Mouse (Mus musculus): Measurements from ENCODE around the gene Hcfc1. TPM values are rescaled to one million over a fixed set of nuclear protein-coding genes. Genes with fewer than 3 reads are reported as not detected.

The Hcfc1 gene
- total RNA-seq (2018; cell fraction: chromatin; rRNA removed), result 10 to 100 TPM; 29.4 to 85.4 (median 61.6) TPM
- total RNA-seq (2018; cell fraction: cytosol; rRNA removed), result 10 to 100 TPM; 38.3 to 66.9 (median 54.4) TPM
- total RNA-seq (2018; cell fraction: nucleus; rRNA removed), result 100 to 1,000 TPM in 2 of 26 experiments, 10 to 100 TPM in 24; 43.1 to 120 (median 68.0) TPM
- polyA plus RNA-seq (2018), result 43.0 to 62.9 TPM (median 54.1 TPM) in 3 replicates

DNA sequence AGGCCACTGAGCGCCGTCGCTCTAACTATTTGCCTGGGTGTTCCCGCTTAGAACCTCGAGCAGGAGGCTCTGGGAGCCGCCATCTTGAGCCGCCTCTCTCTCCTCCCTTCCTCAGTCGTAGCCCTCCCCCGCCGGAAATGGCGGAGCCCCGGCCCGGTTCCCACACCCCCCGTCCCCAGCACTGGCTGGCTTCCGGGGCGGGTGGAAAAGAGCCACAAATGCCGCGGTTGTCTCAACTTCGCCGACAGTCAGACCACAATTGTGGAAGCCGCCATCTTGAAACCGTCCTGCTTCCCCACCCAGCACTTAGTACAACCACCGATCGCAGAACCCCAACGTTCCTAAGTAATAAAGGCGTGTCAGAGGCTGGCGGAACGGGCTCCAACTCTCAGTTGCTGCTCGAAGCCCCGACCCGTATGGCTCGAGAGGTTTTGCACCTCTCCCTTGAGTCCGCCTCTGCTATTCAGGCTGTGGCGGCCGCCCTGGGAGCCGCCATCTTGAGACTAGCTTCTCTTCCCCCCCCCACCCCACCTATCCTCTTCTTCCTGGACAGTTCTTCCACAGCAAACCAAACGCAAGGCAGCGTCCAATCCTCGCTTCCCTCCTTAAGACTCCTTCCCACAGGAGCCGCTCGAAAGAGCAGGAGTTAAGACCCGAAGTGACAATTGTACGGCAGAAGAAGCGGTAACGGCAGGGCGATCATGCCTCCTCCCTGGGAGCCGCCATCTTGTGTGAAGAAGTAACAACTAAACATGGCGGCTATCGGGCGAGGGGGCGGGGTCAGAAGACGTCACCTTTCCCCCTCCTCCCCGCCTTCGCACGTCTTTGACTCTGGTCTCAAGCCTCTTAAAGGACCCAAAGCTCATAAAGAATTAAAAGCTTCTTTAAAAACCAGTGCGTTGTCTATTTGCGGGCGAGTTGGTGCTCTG lies at the start of gene Hcfc1:
Gene Hcfc1, minus strand, starts transcription at position 110 of the 929 bp plus-strand sequence.
- H3K27ac ChIP-seq, result peak within 1 kb of the TSS; percentile 95
- WGBS (ENCODE audit: missing documents), result 22% methylated on average over 43 of the region's 58 CpGs
- no peaks in the 10 kb centered on the region for H3K36me3 ChIP-seq (ENCODE audit: inconsistent target)
- peaks cover 45% of the 10 kb centered on the region for H3K79me2 ChIP-seq (ENCODE audit: inconsistent target)
- peak within 1 kb of the TSS; percentile 67 for H3K4me3 ChIP-seq (ENCODE audit: inconsistent target)

DNA sequence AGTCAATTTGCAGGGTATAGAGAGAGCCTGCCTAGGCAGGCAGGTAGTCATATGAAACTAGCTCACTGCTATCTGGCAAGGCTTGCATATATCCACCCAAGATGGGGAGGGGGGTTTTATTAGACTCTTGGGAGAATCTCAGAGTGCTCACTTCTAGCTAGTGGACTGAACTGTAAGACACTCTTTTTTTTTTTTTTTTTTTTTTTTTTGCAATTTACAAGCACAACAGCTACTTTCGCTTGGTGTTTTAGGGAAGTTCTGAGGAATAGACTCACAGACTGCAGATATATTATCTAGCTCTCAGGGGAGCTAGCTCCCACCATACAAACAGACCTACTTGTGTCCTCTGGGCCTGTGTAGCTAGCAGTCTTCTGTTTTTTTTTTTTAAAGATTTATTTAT lies 48.4 kb upstream of the Hcfc1 start:
- WGBS (ENCODE audit: missing documents), result no CpG with 5 or more reads among the region's 1 CpGs
- H3K4me3 ChIP-seq (ENCODE audit: inconsistent target), result no peak overlapping the region
- H3K36me3 ChIP-seq (ENCODE audit: inconsistent target), result no peaks in the 10 kb centered on the region
- H3K27ac ChIP-seq, result no peak overlapping the region
- no peaks in the 10 kb centered on the region for H3K79me2 ChIP-seq (ENCODE audit: inconsistent target)

DNA sequence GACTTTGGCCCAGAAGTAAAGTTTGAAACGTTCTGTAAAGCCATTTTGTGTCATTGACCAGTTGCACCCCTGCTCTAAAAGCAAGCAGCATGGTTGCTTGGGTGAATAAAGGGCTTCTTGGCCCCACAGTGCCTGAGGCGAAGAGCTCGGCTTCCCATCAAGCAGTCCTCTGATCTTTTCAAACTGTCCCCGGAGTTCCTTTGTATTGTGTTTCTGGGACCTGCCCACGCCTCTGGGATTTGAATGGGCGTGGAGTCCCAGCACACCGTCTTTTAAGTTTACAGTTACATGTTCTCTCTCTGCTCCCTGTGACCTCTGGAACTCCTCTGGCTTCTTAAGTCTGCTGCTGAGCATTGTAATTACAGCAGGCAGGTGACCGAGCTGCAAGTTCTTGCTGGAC lies 41.9 kb upstream of the Hcfc1 start:
- WGBS (ENCODE audit: missing documents), result 84% methylated on average over 8 of the region's 8 CpGs
- Histone ChIP-seq H3K27ac (no peak overlapping the region), H3K4me3 (ENCODE audit: inconsistent target) (no peak overlapping the region), H3K36me3 (ENCODE audit: inconsistent target) (no peaks in the 10 kb centered on the region), H3K79me2 (ENCODE audit: inconsistent target) (no peaks in the 10 kb centered on the region)

DNA sequence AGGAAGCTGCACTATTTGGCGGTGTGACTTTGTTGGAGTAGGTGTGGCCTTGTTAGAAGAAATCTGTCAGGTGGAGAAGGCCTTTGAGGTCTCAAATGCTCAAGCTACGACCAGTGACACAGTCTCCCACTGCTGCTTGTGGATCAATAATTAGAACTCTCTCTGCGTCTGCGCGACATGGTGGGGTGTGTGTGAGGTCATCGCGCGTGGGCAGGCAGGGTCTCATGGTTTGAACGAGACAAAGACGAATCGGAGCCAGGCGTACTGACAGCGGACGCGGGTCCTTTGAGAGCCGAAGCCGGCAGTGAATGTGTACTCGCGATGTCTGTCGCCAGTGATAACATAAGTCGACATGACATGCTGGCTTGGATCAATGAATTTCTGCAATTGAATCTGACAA lies 40.2 kb upstream of the Hcfc1 start:
- no peaks in the 10 kb centered on the region for H3K36me3 ChIP-seq (ENCODE audit: inconsistent target)
- H3K79me2 ChIP-seq (ENCODE audit: inconsistent target), result no peaks in the 10 kb centered on the region
- WGBS (ENCODE audit: missing documents), result 91% methylated on average over 18 of the region's 21 CpGs
- H3K27ac ChIP-seq, result no peak overlapping the region
- H3K4me3 ChIP-seq (ENCODE audit: inconsistent target), result no peak overlapping the region

DNA sequence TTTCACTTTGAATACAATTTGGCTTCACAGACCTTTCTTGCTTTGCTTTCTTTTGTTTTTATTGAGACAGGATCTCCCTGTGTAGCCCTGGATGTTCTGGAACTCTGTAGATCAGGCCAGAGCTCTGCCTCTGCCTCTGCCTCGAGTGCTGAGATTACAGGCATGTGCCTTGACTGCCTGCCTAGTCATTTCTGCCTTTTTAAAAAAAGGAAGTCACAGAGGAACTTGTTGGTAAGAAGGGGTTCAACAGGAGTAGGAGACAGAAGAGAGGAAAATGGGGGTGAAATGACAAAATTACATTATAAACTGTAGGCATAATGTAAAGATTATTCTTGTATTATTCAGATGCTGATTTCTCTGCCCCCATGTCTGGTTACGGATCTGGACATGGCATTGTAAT lies 37.5 kb upstream of the Hcfc1 start:
- 59% methylated on average over 2 of the region's 2 CpGs for WGBS (ENCODE audit: missing documents)
- Histone ChIP-seq H3K79me2 (ENCODE audit: inconsistent target) (no peaks in the 10 kb centered on the region), H3K27ac (peak overlapping the region; percentile 22; the same call in 1 of the 2 replicates), H3K36me3 (ENCODE audit: inconsistent target) (no peaks in the 10 kb centered on the region), H3K4me3 (ENCODE audit: inconsistent target) (no peak overlapping the region)

DNA sequence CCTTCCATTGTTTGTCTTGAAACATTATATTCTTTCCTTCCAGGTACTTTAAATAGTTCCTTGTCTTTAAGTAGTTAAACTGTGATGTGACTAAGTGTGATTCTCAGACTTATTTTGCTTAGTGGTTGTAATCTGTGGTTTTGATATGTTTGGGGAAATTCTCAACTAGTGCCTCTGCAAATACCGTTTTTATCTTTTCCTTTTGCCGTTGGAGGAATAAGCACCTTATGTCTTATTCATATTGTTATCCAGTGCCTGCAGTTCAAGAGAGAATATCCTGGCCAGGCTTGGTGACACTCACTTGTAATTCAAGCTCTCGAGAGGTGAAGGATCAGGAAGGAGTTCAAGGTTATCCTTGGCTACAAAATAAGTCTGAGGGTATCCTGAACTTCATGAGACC lies 34.9 kb upstream of the Hcfc1 start:
- no peak overlapping the region for H3K27ac ChIP-seq
- WGBS (ENCODE audit: missing documents), result 81% methylated on average over 3 of the region's 3 CpGs
- H3K79me2 ChIP-seq (ENCODE audit: inconsistent target), result no peaks in the 10 kb centered on the region
- no peak overlapping the region for H3K4me3 ChIP-seq (ENCODE audit: inconsistent target)
- H3K36me3 ChIP-seq (ENCODE audit: inconsistent target), result no peaks in the 10 kb centered on the region

DNA sequence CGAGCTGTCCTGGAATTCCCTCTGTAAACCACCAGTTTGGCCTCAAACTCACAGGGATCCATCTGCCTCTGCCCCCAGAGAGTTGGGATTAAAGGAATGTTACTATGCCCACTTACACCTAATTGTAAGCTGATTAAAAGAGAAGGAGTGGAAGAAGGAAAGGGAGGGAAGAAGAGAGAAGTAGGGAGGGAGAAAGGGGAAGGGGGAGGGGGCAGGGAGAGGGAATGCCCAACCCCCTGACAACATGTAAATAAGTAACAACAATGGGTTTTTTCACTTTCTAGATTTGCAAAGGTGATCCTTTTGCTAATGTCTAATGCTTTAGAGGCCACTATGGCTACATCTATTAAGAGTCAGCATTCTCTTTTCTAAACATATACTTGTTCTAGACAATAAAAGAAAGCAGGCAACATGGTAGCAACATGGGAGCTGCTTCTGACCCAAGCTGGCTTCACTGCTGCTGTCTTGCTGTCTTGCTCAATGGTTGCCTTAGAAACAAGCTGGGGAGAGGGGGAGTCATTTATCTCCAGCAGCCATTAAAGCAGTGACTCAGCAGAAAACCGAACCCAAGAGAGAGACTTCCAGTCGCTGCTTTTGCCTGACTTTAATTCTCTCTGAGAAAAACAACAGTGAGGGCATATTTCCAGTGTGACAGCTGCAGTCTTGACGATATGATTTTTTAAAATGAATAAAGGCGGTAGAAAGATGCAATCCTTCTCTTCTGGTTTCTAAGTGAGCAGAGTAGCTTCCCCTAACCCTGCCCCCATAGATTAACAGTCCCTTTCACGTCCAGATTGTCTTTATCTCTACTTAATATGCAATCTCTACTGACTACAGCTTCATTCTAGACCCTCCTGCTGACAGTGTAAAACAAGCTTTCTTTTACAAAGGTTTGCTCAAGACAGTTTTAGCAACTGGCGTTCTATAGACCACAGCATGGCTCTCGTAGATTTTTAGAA lies 33.0 kb upstream of the Hcfc1 start:
- Histone ChIP-seq H3K4me3 (ENCODE audit: inconsistent target) (no peak overlapping the region), H3K79me2 (ENCODE audit: inconsistent target) (no peaks in the 10 kb centered on the region), H3K27ac (no peak overlapping the region), H3K36me3 (ENCODE audit: inconsistent target) (no peaks in the 10 kb centered on the region)
- WGBS (ENCODE audit: missing documents), result 41% methylated on average over 8 of the region's 8 CpGs

DNA sequence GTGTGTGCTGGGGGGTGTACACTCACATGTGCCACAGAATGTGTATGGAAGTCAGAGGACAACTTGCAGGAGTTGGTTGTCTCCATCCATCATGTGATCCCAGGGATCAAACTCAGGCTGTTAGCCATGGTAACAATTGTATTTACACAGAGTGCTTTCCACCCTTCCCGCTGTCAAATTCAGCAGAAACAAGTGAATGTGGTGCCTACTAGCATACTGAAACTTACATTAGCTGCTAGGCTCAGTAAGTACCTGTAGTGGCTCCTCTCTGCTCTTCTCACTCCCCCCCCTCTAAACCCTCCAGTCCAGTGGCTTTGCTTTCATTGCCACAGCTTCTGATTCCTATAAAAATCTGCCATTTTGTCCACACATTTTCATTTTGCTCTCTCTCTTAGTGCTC lies 11.6 kb upstream of the Hcfc1 start:
- WGBS (ENCODE audit: missing documents), result 92% methylated on average over 1 of the region's 1 CpGs
- no peak overlapping the region for H3K27ac ChIP-seq
- no peak overlapping the region for H3K4me3 ChIP-seq (ENCODE audit: inconsistent target)

DNA sequence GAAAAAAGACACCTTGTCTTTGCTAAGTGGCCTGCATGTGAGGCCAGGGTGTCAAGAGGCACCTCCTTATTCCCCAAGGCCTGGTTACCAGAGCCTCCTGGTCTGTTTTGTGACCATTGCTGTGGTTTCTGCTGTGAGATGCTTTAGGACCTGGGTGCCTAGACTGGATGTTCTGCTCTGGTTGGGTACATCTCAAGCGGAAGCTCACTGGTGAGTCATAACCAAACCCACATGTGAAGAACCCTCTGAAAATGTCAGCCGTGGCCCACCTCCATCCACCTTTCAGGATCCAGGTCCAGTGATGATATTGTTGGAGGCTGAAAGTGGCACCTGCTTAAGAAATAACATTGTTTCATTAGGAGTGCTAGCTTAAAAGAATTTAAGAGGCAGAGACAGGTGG lies 10.1 kb upstream of the Hcfc1 start:
- Histone ChIP-seq H3K79me2 (ENCODE audit: inconsistent target) (no peaks in the 10 kb centered on the region), H3K4me3 (ENCODE audit: inconsistent target) (no peak overlapping the region), H3K36me3 (ENCODE audit: inconsistent target) (no peaks in the 10 kb centered on the region), H3K27ac (no peak overlapping the region)
- WGBS (ENCODE audit: missing documents), result 81% methylated on average over 2 of the region's 2 CpGs

More for the DNA sequence above, 11.6 kb upstream of the Hcfc1 start:
- Histone ChIP-seq H3K79me2 (ENCODE audit: inconsistent target) (no peaks in the 10 kb centered on the region), H3K36me3 (ENCODE audit: inconsistent target) (no peaks in the 10 kb centered on the region)

DNA sequence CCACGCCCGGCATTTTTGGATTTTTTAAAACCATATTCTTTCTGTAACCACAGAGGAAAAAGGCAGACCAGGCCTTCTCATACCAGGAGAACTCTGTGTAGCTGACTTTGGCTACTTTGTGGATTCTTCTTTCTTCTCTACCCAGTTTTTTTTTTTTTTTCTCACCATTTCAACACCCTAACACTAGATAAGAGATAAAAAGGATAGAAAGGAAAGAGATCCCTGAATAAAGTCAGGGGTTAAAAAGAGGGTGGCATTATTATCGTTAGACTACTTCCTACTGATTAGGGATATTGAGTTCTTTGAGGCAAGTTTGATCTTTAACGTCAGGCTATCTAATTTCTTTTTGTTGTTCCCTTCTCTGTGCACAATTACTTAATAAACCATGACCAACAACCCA lies 6.6 kb upstream of the Hcfc1 start:
- Histone ChIP-seq H3K79me2 (ENCODE audit: inconsistent target) (no peaks in the 10 kb centered on the region), H3K4me3 (ENCODE audit: inconsistent target) (no peak overlapping the region), H3K27ac (no peak overlapping the region), H3K36me3 (ENCODE audit: inconsistent target) (no peaks in the 10 kb centered on the region)
- 100% methylated on average over 1 of the region's 4 CpGs for WGBS (ENCODE audit: missing documents)

DNA sequence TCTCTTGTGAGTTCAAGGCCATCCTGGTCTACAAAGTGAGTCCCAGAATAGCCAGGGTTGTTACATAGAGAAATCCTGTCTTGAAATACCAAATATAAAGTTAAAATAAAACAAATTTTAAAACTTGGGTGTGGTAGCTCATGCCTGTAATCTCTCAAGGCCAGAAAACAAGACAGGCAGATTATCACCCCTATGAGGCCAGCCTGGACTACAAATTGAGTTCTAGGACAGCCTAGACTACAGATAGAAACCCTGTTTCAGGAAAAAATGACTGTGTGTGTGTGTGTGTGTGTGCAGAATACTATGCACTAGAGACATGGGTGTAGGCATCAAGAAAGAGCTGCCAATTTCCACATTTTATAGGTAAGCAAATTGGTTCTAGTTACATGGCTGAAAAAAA lies 4.6 kb upstream of the Hcfc1 start:
- H3K79me2 ChIP-seq (ENCODE audit: inconsistent target), result peaks cover 2% of the 10 kb centered on the region; the same call in 1 of the 2 replicates
- no peaks in the 10 kb centered on the region for H3K36me3 ChIP-seq (ENCODE audit: inconsistent target)
- no peak overlapping the region for H3K27ac ChIP-seq
- no peak overlapping the region for H3K4me3 ChIP-seq (ENCODE audit: inconsistent target)

DNA sequence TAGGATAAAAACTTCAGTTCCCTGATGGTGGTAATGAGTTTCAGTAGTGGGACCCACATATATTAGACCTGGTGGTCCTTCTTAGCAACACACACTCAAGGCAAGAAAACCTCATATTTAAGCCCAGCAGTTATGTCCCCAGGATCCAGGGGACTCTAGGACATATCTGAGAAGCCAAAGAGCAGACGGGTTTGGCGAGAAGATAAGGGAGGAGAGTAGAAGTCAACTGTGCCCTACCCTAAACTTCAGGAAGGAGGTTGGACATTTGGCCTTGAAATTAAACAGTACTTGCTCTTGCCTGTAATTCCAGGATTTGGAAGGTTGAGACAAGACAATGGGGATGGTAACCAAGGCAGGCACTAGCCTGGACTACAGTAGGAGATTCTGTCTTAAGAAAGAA lies 3.6 kb upstream of the Hcfc1 start:
- H3K27ac ChIP-seq, result no peak overlapping the region
- peaks cover 13% of the 10 kb centered on the region for H3K79me2 ChIP-seq (ENCODE audit: inconsistent target)
- 87% methylated on average over 2 of the region's 2 CpGs for WGBS (ENCODE audit: missing documents)
- no peaks in the 10 kb centered on the region for H3K36me3 ChIP-seq (ENCODE audit: inconsistent target)
- H3K4me3 ChIP-seq (ENCODE audit: inconsistent target), result no peak overlapping the region

DNA sequence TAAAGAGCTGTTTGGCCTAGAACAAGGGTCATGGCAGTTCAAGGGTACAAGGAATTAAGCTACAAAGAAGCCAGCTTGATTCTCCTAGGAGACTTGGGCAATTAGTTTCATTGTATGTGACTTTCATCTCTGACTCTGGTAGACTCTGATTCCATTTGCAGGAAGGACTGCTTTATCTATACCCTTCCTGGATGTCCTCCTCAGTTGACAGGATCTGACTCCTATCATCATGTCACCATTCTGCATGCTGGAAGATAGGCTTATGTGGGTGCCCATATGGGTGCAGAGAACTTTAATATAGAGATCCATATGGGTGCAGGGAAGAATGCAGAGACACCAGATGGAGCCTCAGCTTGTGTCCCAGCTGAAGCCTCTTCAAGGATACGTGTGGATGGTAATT lies 3.0 kb upstream of the Hcfc1 start:
- WGBS (ENCODE audit: missing documents), result 92% methylated on average over 1 of the region's 1 CpGs
- peaks cover 18% of the 10 kb centered on the region for H3K79me2 ChIP-seq (ENCODE audit: inconsistent target)
- no peak overlapping the region for H3K27ac ChIP-seq
- H3K36me3 ChIP-seq (ENCODE audit: inconsistent target), result no peaks in the 10 kb centered on the region
- H3K4me3 ChIP-seq (ENCODE audit: inconsistent target), result no peak overlapping the region

DNA sequence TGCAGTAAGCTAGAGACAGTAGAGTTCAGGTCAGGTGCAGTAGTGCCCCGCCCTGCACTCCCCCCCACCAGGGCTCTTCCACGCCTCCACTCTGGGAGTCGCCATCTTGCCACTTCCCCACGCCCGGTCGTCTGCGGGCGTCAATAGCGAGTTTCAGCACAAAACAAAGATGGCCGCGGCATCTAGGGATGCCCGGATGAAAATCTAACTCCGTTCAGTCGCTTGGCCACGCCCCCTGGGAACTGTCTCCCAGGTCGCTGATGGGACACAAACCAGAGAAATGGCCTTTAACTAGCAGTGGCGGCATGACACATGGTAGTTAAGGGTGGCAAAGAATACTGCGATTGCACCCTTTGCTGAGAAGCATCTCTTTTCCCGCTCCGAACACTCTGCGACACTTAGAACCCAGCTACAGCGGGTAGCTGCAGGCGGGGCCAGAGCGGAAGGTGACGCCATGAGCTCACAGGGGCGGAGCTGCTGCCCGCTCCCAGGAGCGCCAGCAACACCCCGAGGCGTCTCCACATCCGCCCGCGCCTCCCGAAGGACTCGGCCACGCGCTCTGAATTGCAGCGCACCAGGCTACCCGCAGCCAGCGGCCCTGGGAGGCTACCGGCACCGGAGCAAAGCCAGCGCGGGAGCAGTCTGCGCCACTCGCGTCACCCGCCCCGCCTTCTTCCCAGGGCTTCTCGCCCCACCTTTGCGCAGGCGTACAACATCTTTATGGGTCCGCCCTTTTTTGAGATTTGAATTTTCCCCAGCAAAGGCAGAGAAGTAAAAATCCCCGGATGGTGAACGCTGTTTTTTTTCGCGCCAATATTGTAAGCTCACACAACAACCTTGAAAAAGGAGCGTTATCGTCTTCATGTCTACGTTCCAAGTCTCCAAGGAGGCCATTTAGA lies 1.3 kb upstream of the Hcfc1 start:
- Histone ChIP-seq H3K36me3 (ENCODE audit: inconsistent target) (no peaks in the 10 kb centered on the region), H3K27ac (peak overlapping the region; percentile 95), H3K4me3 (ENCODE audit: inconsistent target) (peak overlapping the region; percentile 67), H3K79me2 (ENCODE audit: inconsistent target) (peaks cover 36% of the 10 kb centered on the region)
- WGBS (ENCODE audit: missing documents), result 8% methylated on average over 52 of the region's 60 CpGs

All from macrophage (primary cell).